Mouse (Mus musculus) fat pad, adult 2 months (tissue): ENCODE measurements around the gene Zdhhc11.

Experiments
- DNase-seq: peaks from one replicate; pipeline ENCODE4 v3.0.0-alpha.2; 2011; ENCODE audit warnings: low read depth, low spot score; ENCODE audit errors: extremely low read depth

Gene Zdhhc11

GRCm38 (mm10) chr13:73963551-73963950 lies at the start of gene Zdhhc11:
Gene Zdhhc11, plus strand, starts transcription at chr13:73963851.
- DNase-seq, result no peak

- peak; percentile 30 for DNase-seq
Measured at GRCm38 (mm10) chr13:73932201-73932600, 31.4 kb upstream of the Zdhhc11 start.

- no peak for DNase-seq
Measured at GRCm38 (mm10) chr13:73936938-73937320, 26.7 kb upstream of the Zdhhc11 start.

GRCm38 (mm10) chr13:73937321-73938176 lies 26.1 kb upstream of the Zdhhc11 start, which contains the start of the genes Trip13 and Brd9:
Gene Trip13, minus strand, starts transcription at chr13:73937784.
Gene Brd9, plus strand, starts transcription at chr13:73937811.
- DNase-seq, result peak; percentile 25

- DNase-seq, result no peak
Measured at GRCm38 (mm10) chr13:73938177-73938560, 25.5 kb upstream of the Zdhhc11 start.

GRCm38 (mm10) chr13:73939101-73939500 lies 24.6 kb upstream of the Zdhhc11 start:
- no peak for DNase-seq

GRCm38 (mm10) chr13:73944606-73945005 lies 19.0 kb upstream of the Zdhhc11 start:
- DNase-seq, result no peak

- DNase-seq, result no peak
Measured at GRCm38 (mm10) chr13:73953551-73954130, 10.0 kb upstream of the Zdhhc11 start.

GRCm38 (mm10) chr13:73954666-73955065 lies 9.0 kb upstream of the Zdhhc11 start:
- DNase-seq, result no peak

GRCm38 (mm10) chr13:73955531-73955930 lies 8.1 kb upstream of the Zdhhc11 start:
- DNase-seq, result no peak

- no peak for DNase-seq
Measured at GRCm38 (mm10) chr13:73960117-73960652, 3.5 kb upstream of the Zdhhc11 start.

- DNase-seq, result no peak
Measured at GRCm38 (mm10) chr13:73961177-73961576, 2.5 kb upstream of the Zdhhc11 start.

GRCm38 (mm10) chr13:73970545-73971448 lies 7.1 kb downstream of the Zdhhc11 start:
- DNase-seq, result no peak

- DNase-seq, result no peak
Measured at GRCm38 (mm10) chr13:73974523-73974922, 10.9 kb downstream of the Zdhhc11 start.

- no peak for DNase-seq
Measured at GRCm38 (mm10) chr13:73976935-73977334, 13.3 kb downstream of the Zdhhc11 start.

- no peak for DNase-seq
Measured at GRCm38 (mm10) chr13:73990325-73990724, 26.7 kb downstream of the Zdhhc11 start.

- no peak for DNase-seq
Measured at GRCm38 (mm10) chr13:73990761-73991160, 27.1 kb downstream of the Zdhhc11 start.

GRCm38 (mm10) chr13:73991267-73991666 lies 27.6 kb downstream of the Zdhhc11 start:
- DNase-seq, result no peak

GRCm38 (mm10) chr13:73996456-73996855 lies 32.8 kb downstream of the Zdhhc11 start:
- DNase-seq, result no peak

- no peak for DNase-seq
Measured at GRCm38 (mm10) chr13:74000519-74000918, 36.9 kb downstream of the Zdhhc11 start.

GRCm38 (mm10) chr13:74000961-74001360 lies 37.3 kb downstream of the Zdhhc11 start:
- DNase-seq, result no peak
